Mouse (Mus musculus) neural tube, embryonic 15.5 days (tissue): ENCODE data around the gene Spef2. TPM values are rescaled to one million over a fixed set of nuclear protein-coding genes. Genes with fewer than 3 reads are reported as not detected.
"Not testable (repeated sequence)": the region's sequence is repeated elsewhere in the genome, so short reads cannot be mapped to it uniquely, and the experiment has no call there.

ENCODE experiments used
- ATAC-seq: fragments of 200-750 bp; cut with Nextera tagmentation; 2 replicates; pipeline ENCODE4 v1.8.0; 2017; ENCODE audit warnings: mild to moderate bottlenecking, moderate TSS enrichment, moderate library complexity; ENCODE audit not compliant: low FRiP score
- H3K27ac ChIP-seq: fragments of 300-500 bp; sonication (generic); replicated peaks from 2 replicates; pipeline ENCODE4 v1.5.1; 2015; ENCODE audit warnings: mild to moderate bottlenecking, inconsistent platforms
- H3K27me3 ChIP-seq: fragments of 300-500 bp; sonication (generic); replicated peaks from 2 replicates; pipeline ENCODE4 v1.6.1; 2015; ENCODE audit warnings: inconsistent platforms
- H3K36me3 ChIP-seq: fragments of 300-500 bp; sonication (generic); 2 replicates; pipeline ENCODE4 v1.6.1; 2015; ENCODE audit warnings: inconsistent platforms
- H3K4me1 ChIP-seq: fragments of 300-500 bp; sonication (generic); 2 replicates; pipeline ENCODE4 v1.6.1; 2015; ENCODE audit warnings: inconsistent platforms
- H3K4me2 ChIP-seq: fragments of 300-500 bp; sonication (generic); 2 replicates; pipeline ENCODE4 v1.6.1; 2015; ENCODE audit warnings: inconsistent platforms, mild to moderate bottlenecking, moderate library complexity
- H3K4me3 ChIP-seq: fragments of 300-500 bp; sonication (generic); replicated peaks from 2 replicates; pipeline ENCODE4 v1.5.1; 2015; ENCODE audit warnings: mild to moderate bottlenecking, inconsistent platforms
- H3K9ac ChIP-seq: fragments of 300-500 bp; sonication (generic); replicated peaks from 2 replicates; pipeline ENCODE4 v1.6.1; 2015; ENCODE audit warnings: mild to moderate bottlenecking, inconsistent platforms
- H3K9me3 ChIP-seq: fragments of 300-500 bp; sonication (generic); replicated peaks from 2 replicates; pipeline ENCODE4 v1.6.1; 2016; ENCODE audit warnings: inconsistent platforms
- WGBS: fragments of 180-500 bp; shearing (Covaris S2); methylation state at CpG from one replicate; pipeline ENCODE4 v1.1.7; 2015; ENCODE audit warnings: mixed read lengths; 5-methylcytosine and 5-hydroxymethylcytosine counted together
- polyA plus RNA-seq: library from polyadenylated mRNA; unstranded; fragments of >200 nt; fragmentation: Nextera tagmentation; extraction: Ambion mirVana; gene quantifications from 2 replicates; pipeline ENCODE4 v1.2.1, GENCODE M21; 2015

The Spef2 gene
- polyA plus RNA-seq: 1.0 and 1.3 TPM in 2 replicates

DNA sequence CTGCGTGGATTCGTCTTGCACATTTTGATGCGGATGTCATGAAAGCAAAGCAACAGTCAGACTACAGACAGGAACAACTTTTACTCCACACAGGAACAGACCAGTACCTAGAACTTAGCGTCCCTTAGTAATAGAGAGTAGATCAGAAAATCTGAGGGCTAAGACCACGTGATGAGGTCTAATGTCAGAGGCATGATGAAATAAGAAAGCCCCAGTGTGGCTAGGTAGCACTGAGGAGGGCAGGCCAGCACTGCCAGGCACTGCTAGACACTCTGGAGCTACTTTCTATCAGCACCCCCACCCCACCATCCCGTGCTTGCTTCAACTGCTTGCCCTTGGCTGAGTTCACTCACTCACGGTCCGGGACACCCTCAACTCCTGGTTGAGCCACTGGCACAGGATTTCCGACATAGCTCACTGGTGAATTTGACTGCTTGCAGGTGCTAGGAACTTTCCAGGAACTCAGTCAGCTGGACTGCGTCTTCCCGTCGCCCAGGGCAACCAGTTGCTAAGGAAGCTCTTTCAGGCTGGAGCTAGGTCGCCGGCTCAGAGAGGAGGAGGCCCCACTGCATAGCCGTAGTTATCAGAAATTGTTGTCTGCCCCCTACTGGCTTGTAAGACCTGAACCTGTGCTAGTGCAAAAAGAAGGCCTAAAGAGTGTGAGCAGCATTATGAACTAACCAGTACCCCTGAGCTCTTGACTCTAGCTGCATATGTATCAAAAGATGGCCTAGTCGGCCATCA is at the start of gene Spef2:
Spef2 (minus strand) TSS at position 510 of the 744 bp plus-strand sequence.
- H3K9ac ChIP-seq: no peak within 1 kb of the TSS
- 37% methylated on average over 16 of the region's 16 CpGs for WGBS
- H3K4me2 ChIP-seq: peak within 1 kb of the TSS; percentile 45
- H3K9me3 ChIP-seq: no peaks in the 10 kb centered on the region
- H3K4me3 ChIP-seq: peak within 1 kb of the TSS; percentile 24
- ATAC-seq: peak; percentile 94
- no peaks in the 10 kb centered on the region for H3K27me3 ChIP-seq
- H3K36me3 ChIP-seq: no peaks in the 10 kb centered on the region
- H3K4me1 ChIP-seq: no peaks in the 10 kb centered on the region
- no peak within 1 kb of the TSS for H3K27ac ChIP-seq

GRCm38 (mm10) chr15:9794131-9794530 is 45.5 kb upstream of the Spef2 start:
- no peak overlapping the region for H3K9ac ChIP-seq
- H3K4me3 ChIP-seq: no peak overlapping the region
- no peak overlapping the region for H3K4me2 ChIP-seq
- no peaks in the 10 kb centered on the region for H3K4me1 ChIP-seq
- H3K9me3 ChIP-seq: no peaks in the 10 kb centered on the region
- no peaks in the 10 kb centered on the region for H3K27me3 ChIP-seq
- no peak for ATAC-seq
- 93% methylated on average over 3 of the region's 3 CpGs for WGBS
- H3K36me3 ChIP-seq: no peaks in the 10 kb centered on the region
- H3K27ac ChIP-seq: no peak overlapping the region

DNA sequence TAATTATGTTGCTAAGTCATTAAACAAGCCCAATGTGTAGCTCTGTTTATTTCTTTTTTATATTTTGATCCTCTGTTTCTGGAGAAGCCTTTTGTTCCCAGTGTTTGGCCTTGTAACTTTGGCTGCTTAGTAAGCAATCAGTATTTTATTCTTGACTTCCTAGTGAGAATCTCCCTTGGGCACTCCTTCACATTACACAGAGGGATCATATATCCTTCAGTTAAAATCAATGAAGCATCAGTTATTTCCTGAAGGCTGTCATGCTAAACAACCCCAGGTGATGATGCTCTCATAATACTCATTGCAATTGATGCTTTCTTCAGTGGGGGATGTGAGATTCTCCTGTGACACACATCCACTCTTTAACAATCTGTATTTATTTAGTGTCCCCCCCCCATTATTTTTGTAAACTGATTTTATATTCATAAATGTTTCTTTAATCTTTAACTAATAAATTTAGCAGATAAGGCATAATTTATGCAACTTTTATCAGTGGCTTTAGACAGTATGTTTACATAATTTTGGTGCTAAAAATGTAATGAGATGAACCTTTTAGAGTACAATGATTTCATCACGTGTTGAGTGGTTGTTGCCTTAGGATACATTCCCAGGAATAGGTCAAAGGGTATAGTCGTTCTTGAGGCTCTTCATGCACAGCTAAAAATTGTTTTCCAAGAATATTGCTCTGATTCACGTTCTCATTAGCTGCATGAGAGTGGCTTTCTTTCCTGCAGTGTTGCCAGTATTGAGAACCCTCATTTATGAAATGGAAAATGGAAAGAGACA is 39.8 kb upstream of the Spef2 start:
- WGBS: 51% methylated on average over 3 of the region's 3 CpGs

GRCm38 (mm10) chr15:9774222-9775142 is 25.8 kb upstream of the Spef2 start:
- H3K4me3 ChIP-seq, H3K9me3 ChIP-seq, H3K36me3 ChIP-seq, H3K4me2 ChIP-seq, H3K27ac ChIP-seq, H3K27me3 ChIP-seq, ATAC-seq, H3K9ac ChIP-seq, H3K4me1 ChIP-seq: not testable (repeated sequence)
- WGBS: 93% methylated on average over 6 of the region's 6 CpGs

More for the DNA sequence above, 39.8 kb upstream of the Spef2 start:
- no peaks in the 10 kb centered on the region for H3K27me3 ChIP-seq
- H3K36me3 ChIP-seq: no peaks in the 10 kb centered on the region
- no peaks in the 10 kb centered on the region for H3K9me3 ChIP-seq
- no peak for ATAC-seq
- no peak overlapping the region for H3K4me2 ChIP-seq
- H3K27ac ChIP-seq: no peak overlapping the region
- no peak overlapping the region for H3K4me3 ChIP-seq
- H3K9ac ChIP-seq: no peak overlapping the region
- H3K4me1 ChIP-seq: no peaks in the 10 kb centered on the region

GRCm38 (mm10) chr15:9768184-9768918 is 19.7 kb upstream of the Spef2 start:
- Histone ChIP-seq H3K9ac (no peak overlapping the region), H3K9me3 (no peaks in the 10 kb centered on the region), H3K27ac (no peak overlapping the region), H3K4me2 (no peak overlapping the region), H3K4me1 (no peaks in the 10 kb centered on the region), H3K27me3 (no peaks in the 10 kb centered on the region), H3K36me3 (no peaks in the 10 kb centered on the region), H3K4me3 (no peak overlapping the region)
- ATAC-seq: no peak
- WGBS: 78% methylated on average over 4 of the region's 4 CpGs

DNA sequence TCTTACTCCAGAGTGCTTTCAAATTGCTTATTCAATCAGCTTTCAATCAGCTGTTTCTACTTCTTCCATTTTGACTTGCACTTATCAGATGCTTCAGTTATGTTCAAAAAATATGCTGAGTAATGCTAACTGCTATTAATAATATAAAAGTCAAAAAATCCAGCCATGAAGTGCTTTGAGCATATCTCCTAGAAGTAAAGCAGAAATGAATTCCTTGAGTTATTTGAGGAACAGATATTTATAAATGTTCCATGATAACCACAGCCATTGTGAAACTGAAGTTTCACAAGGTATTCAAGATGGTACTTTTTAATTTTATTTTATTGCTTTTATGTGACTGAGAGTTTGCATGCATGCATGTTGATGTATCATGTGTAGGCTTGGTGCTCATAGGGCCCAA is 18.4 kb upstream of the Spef2 start:
- H3K27ac ChIP-seq: no peak overlapping the region
- ATAC-seq: no peak
- H3K4me1 ChIP-seq: no peaks in the 10 kb centered on the region
- H3K9me3 ChIP-seq: no peaks in the 10 kb centered on the region
- no peaks in the 10 kb centered on the region for H3K36me3 ChIP-seq
- no peak overlapping the region for H3K4me2 ChIP-seq
- H3K4me3 ChIP-seq: no peak overlapping the region
- no peaks in the 10 kb centered on the region for H3K27me3 ChIP-seq
- no peak overlapping the region for H3K9ac ChIP-seq

- Histone ChIP-seq H3K4me1 (no peaks in the 10 kb centered on the region), H3K4me2 (no peak overlapping the region), H3K36me3 (no peaks in the 10 kb centered on the region), H3K27me3 (no peaks in the 10 kb centered on the region), H3K9me3 (no peaks in the 10 kb centered on the region), H3K27ac (no peak overlapping the region), H3K4me3 (no peak overlapping the region), H3K9ac (no peak overlapping the region)
- WGBS: 92% methylated on average over 3 of the region's 3 CpGs
- no peak for ATAC-seq
Observed at GRCm38 (mm10) chr15:9750966-9751365, 2.3 kb upstream of the Spef2 start.

DNA sequence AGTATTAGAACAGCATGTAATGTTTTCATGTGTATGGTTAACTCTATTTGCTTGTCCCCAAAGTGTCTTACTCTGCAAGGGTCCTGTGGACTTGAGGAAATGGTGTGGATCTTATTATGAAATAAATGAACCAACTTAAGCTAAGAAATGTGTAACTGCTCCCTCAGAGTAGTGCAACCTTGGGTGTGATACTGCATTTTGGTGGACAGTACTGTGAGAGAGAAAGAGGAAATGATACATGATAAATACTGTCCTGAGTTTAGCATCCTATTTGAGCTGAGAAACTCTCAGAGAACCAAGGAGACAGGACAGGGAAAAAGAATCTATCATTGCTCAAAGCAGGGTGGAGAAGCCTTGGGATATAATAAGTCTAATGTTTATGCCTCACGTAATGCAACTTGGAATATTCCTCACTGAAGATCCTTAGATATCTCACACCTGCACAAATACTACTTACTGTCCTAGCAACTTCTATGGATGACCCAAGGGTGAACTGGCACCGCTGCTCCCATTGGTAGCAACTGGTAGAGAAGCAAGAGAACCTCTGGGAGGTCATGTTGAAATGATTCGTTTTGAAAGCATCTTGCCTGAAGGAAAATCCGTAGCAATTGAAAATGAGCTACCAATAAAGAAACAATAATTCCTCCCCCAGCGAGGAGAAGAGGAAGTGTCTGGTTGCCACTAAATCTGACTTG is 1.1 kb downstream of the Spef2 start:
- H3K9ac ChIP-seq: no peak overlapping the region
- H3K9me3 ChIP-seq: no peaks in the 10 kb centered on the region
- no peak overlapping the region for H3K4me3 ChIP-seq
- H3K27me3 ChIP-seq: no peaks in the 10 kb centered on the region
- H3K4me1 ChIP-seq: no peaks in the 10 kb centered on the region
- ATAC-seq: no peak
- H3K36me3 ChIP-seq: no peaks in the 10 kb centered on the region
- 78% methylated on average over 5 of the region's 5 CpGs for WGBS
- H3K4me2 ChIP-seq: no peak overlapping the region
- no peak overlapping the region for H3K27ac ChIP-seq

DNA sequence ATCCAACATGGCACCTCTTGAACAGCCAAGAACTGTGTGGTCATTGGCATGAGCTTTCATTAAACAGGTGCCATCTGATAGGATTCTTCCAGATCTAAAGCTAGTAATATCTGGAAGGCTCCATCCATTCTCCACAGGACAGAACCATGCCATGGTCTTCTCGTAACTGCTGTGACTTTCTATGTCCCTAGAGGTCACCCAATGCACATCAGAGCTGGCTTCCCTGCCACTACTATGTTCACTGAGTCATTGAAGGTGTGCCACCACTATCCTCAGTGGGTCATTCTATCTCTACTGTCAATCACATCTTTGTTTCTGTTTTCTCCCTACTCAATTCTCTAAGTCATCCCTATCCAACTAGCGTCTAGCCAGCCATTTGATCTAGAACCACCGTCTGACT is 6.5 kb downstream of the Spef2 start:
- H3K4me3 ChIP-seq: no peak overlapping the region
- H3K4me2 ChIP-seq: no peak overlapping the region
- no peak overlapping the region for H3K9ac ChIP-seq
- H3K9me3 ChIP-seq: no peaks in the 10 kb centered on the region
- no peaks in the 10 kb centered on the region for H3K36me3 ChIP-seq
- no peaks in the 10 kb centered on the region for H3K27me3 ChIP-seq
- 94% methylated on average over 3 of the region's 3 CpGs for WGBS
- no peaks in the 10 kb centered on the region for H3K4me1 ChIP-seq
- no peak for ATAC-seq
- no peak overlapping the region for H3K27ac ChIP-seq

- no peak overlapping the region for H3K4me2 ChIP-seq
- H3K27ac ChIP-seq: no peak overlapping the region
- no peak overlapping the region for H3K4me3 ChIP-seq
- ATAC-seq: no peak
- no peaks in the 10 kb centered on the region for H3K36me3 ChIP-seq
- WGBS: 84% methylated on average over 7 of the region's 7 CpGs
- no peaks in the 10 kb centered on the region for H3K4me1 ChIP-seq
- H3K9ac ChIP-seq: no peak overlapping the region
- no peaks in the 10 kb centered on the region for H3K9me3 ChIP-seq
- H3K27me3 ChIP-seq: no peaks in the 10 kb centered on the region
Observed at GRCm38 (mm10) chr15:9714574-9715458, 33.9 kb downstream of the Spef2 start.
